In genomic region chr10:82858691-82859532, GRCm38 (mm10) we compare ENCODE assay signal across 8 mouse cellular contexts. TPM values are rescaled to one million over a fixed set of nuclear protein-coding genes. Genes with fewer than 3 reads are reported as not detected.
DNase-seq lines count a peak whose midpoint lies in the region; ATAC-seq and TF ChIP-seq lines count a peak whose summit lies in the region.

No protein-coding gene starts in this region.

- ATAC-seq in cerebellum, adult (ENCODE audit: insufficient number of reproducible peaks, low FRiP score, low TSS enrichment), result peak; percentile 92
- peak; percentile 84 for ATAC-seq in forebrain, embryonic 13.5 days
- peak; percentile 86 for ATAC-seq in neural tube, embryonic 15.5 days (ENCODE audit: low FRiP score)

- H3K9ac ChIP-seq in ES-Bruce4 (ENCODE audit: low read depth, poor library complexity, severe bottlenecking), result peak overlapping the region; percentile 84
- peak overlapping the region; percentile 85 for H3K9ac ChIP-seq in forebrain, embryonic 13.5 days
- H3K9ac ChIP-seq in neural tube, embryonic 15.5 days (replicated peaks), result peak overlapping the region; percentile 63

- H3K27ac ChIP-seq in ES-Bruce4 (ENCODE audit: insufficient read depth, low read length), result peak overlapping the region; percentile 83
- H3K27ac ChIP-seq in forebrain, embryonic 13.5 days, result peak overlapping the region; percentile 89
- H3K27ac ChIP-seq in neural tube, embryonic 15.5 days (replicated peaks), result peak overlapping the region; percentile 87

- no peaks in the 10 kb centered on the region for H3K27me3 ChIP-seq in ES-Bruce4 (ENCODE audit: control insufficient read depth, insufficient read depth, low read length, poor library complexity, severe bottlenecking)
- no peaks in the 10 kb centered on the region for H3K27me3 ChIP-seq in forebrain, embryonic 13.5 days
- no peaks in the 10 kb centered on the region for H3K27me3 ChIP-seq in neural tube, embryonic 15.5 days (replicated peaks)

- no peak for TF ChIP-seq CTCF in ES-Bruce4 (IDR thresholded peaks at IDR 0.05; ENCODE audit: low read depth, low read length)

- DNase-seq in heart, postnatal 14 days, result peak; percentile 89 to 92
- DNase-seq in layer of hippocampus, adult 11-12 months (ENCODE audit: low spot score), result peak; percentile 92
- peak; percentile 95 to 97 for DNase-seq in lung, adult 18-20 months
- DNase-seq in testis, postnatal 14 days (ENCODE audit: low spot score), result peak; percentile 86

- H3K4me3 ChIP-seq in ES-Bruce4 (ENCODE audit: low read depth, low read length), result peak overlapping the region; percentile 95
- H3K4me3 ChIP-seq in forebrain, embryonic 13.5 days, result peak overlapping the region; percentile 81
- H3K4me3 ChIP-seq in neural tube, embryonic 15.5 days (replicated peaks), result peak overlapping the region; percentile 50

- peak overlapping the region; percentile 80 for H3K4me2 ChIP-seq in forebrain, embryonic 13.5 days
- H3K4me2 ChIP-seq in neural tube, embryonic 15.5 days, result peak overlapping the region; percentile 79

- TF ChIP-seq POLR2A in ES-Bruce4 (IDR thresholded peaks at IDR 0.05; ENCODE audit: insufficient read depth, low read length), result peak; percentile 80

- H3K36me3 ChIP-seq in ES-Bruce4 (ENCODE audit: control insufficient read depth, insufficient read depth, low read length, poor library complexity, severe bottlenecking), result peaks cover 21% of the 10 kb centered on the region
- H3K36me3 ChIP-seq in forebrain, embryonic 13.5 days (ENCODE audit: poor library complexity, severe bottlenecking), result peaks cover 10% of the 10 kb centered on the region
- H3K36me3 ChIP-seq in neural tube, embryonic 15.5 days, result peaks cover 1% of the 10 kb centered on the region; the same call in 1 of the 2 replicates

- intact Hi-C loops in heart, postnatal 14 days (cut with DNase I), result loop anchor here (5.0 kb wide), 1 partner anchor 47 kb away; no protein-coding TSS in a partner anchor

- no peaks in the 10 kb centered on the region for H3K9me3 ChIP-seq in ES-Bruce4 (replicated peaks; ENCODE audit: control insufficient read depth, insufficient read depth, low read length, poor library complexity, severe bottlenecking)
- H3K9me3 ChIP-seq in forebrain, embryonic 13.5 days (replicated peaks), result no peaks in the 10 kb centered on the region
- no peaks in the 10 kb centered on the region for H3K9me3 ChIP-seq in neural tube, embryonic 15.5 days (replicated peaks)

- TF ChIP-seq EP300 in ES-Bruce4 (IDR thresholded peaks at IDR 0.05; ENCODE audit: insufficient read depth, low read depth, low read length), result peak; percentile 91

- under 1% methylated on average over 49 of the region's 49 CpGs for WGBS in forebrain, embryonic 13.5 days
- WGBS in neural tube, embryonic 15.5 days, result under 1% methylated on average over 49 of the region's 49 CpGs

- peaks cover 10% of the 10 kb centered on the region for H3K4me1 ChIP-seq in ES-Bruce4 (ENCODE audit: control insufficient read depth, insufficient read depth, low read length)
- peaks cover 30% of the 10 kb centered on the region for H3K4me1 ChIP-seq in forebrain, embryonic 13.5 days
- H3K4me1 ChIP-seq in neural tube, embryonic 15.5 days, result peaks cover 38% of the 10 kb centered on the region

RNA-seq across cellular contexts. Expression of gene Eid3, which starts 7.5 kb away (rescaled TPM):
- 12.7 and 13.9 TPM in 2 replicates for polyA plus RNA-seq in ES-Bruce4 (2011; ENCODE audit: insufficient read depth, insufficient read length, low read depth, missing spikeins)
- polyA plus RNA-seq in forebrain, embryonic 13.5 days (2015; fragmentation: Nextera tagmentation; extraction: Ambion mirVana), result 0.46 and 0.62 TPM in 2 replicates
- total RNA-seq in heart, postnatal 14 days (2021), result 1 to 10 TPM; 1.1 to 1.3 TPM
- polyA plus RNA-seq in neural tube, embryonic 15.5 days (2015; fragmentation: Nextera tagmentation; extraction: Ambion mirVana), result 0.14 and 0.58 TPM in 2 replicates

RNA-seq across cellular contexts. Expression of gene Txnrd1, which starts 25.2 kb away (rescaled TPM):
- polyA plus RNA-seq in ES-Bruce4 (2011; ENCODE audit: insufficient read depth, insufficient read length, low read depth, missing spikeins), result 260 and 284 TPM in 2 replicates
- polyA plus RNA-seq in forebrain, embryonic 13.5 days (2015; fragmentation: Nextera tagmentation; extraction: Ambion mirVana), result 154 and 158 TPM in 2 replicates
- total RNA-seq in heart, postnatal 14 days (2021), result 10 to 100 TPM; 41.5 to 43.9 TPM
- 89.1 and 94.5 TPM in 2 replicates for polyA plus RNA-seq in neural tube, embryonic 15.5 days (2015; fragmentation: Nextera tagmentation; extraction: Ambion mirVana)

Comparison
In these comparisons a context has a peak if more than half of its experiments do, and no peak if none do; other contexts are left out.
1. Peak in every context shown above with its lines: DNase-seq, ATAC-seq, H3K4me3 ChIP-seq and H3K27ac ChIP-seq.